ENCODE assay signal across 27 mouse cellular contexts in the genomic region with DNA sequence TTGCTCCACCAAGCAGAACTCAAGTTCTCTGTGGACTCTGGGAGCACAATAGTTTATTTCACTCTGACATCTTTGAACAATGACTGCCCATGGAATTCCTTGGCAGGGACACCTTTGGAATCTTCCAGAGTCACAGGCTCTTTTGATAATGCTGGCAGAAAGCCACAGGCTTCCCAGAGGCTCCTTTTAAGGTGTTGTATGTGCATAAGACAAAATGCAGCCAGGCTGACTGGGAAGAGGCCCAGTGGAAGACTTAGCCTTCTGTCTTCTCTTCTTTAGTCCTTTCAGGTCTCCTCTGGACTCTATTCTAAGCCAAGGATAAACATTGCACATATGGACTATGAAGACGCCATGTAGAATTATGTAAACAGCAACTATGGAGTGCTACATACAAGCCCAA. TPM values are rescaled to one million over a fixed set of nuclear protein-coding genes. Genes with fewer than 3 reads are reported as not detected.
DNase-seq lines count a peak whose midpoint lies in the region; ATAC-seq and TF ChIP-seq lines count a peak whose summit lies in the region.
"Had no signal": no experiment of that assay in that cellular context is flagged by ENCODE, and none has a peak within 500 bp of the region (broad histone marks: within the 10 kb centered on the region; RNA-seq: fewer than 3 reads in every experiment).

No protein-coding gene starts in this region.

- ATAC-seq in limb, embryonic 14.5 days (ENCODE audit: low FRiP score, low read depth) = no peak
- ATAC-seq in stomach, embryonic 15.5 days (ENCODE audit: insufficient read depth, low FRiP score, low read depth) = peak; percentile 53; the same call in 1 of the 2 replicates
- ATAC-seq: liver, embryonic 12.5 days had no signal

- H3K4me2 ChIP-seq in limb, embryonic 14.5 days (replicated peaks; ENCODE audit: low read depth, low read length, severe bottlenecking) = no peak overlapping the region
- H3K4me2 ChIP-seq in stomach, embryonic 15.5 days = no peak overlapping the region
- H3K4me2 ChIP-seq: forebrain, embryonic 12.5 days; hindbrain, embryonic 13.5 days; liver, embryonic 12.5 days; lung, embryonic 15.5 days had no signal

- no peak for TF ChIP-seq CTCF in cerebellum, adult 2 months (IDR thresholded peaks at IDR 0.05; ENCODE audit: borderline replicate concordance, insufficient read depth, low read depth, low read length)

- DNase-seq in heart, embryonic 10.5 days (ENCODE audit: low spot score) = peak; percentile 38
- DNase-seq in heart, adult 8-10 months (ENCODE audit: low spot score) = no peak
- DNase-seq in limb, embryonic 14.5 days (ENCODE audit: low spot score) = peak; percentile 23
- no peak for DNase-seq in limb, embryonic 10.5 days (ENCODE audit: low spot score)
- DNase-seq in heart, postnatal 10 days = peak; percentile 49 to 57
- DNase-seq in cerebellum, adult 2 months = no peak
- DNase-seq: adrenal gland, postnatal 36 days; cerebellum, adult 11-12 months; cerebellum, postnatal 25 days; gastrocnemius, adult 2 months; kidney, adult 18-20 months; kidney, postnatal 10 days; left cerebral cortex, postnatal 4 days; midbrain, embryonic 14.5 days; spleen, adult 18-20 months had no signal

- H3K27me3 ChIP-seq in heart, embryonic 10.5 days (ENCODE audit: insufficient read depth, poor library complexity, severe bottlenecking) = no peaks in the 10 kb centered on the region
- H3K27me3 ChIP-seq in limb, embryonic 14.5 days (ENCODE audit: control insufficient read depth, insufficient read depth, low read length) = no peaks in the 10 kb centered on the region
- H3K27me3 ChIP-seq in limb, embryonic 10.5 days (ENCODE audit: low read depth, poor library complexity, severe bottlenecking) = no peaks in the 10 kb centered on the region
- no peaks in the 10 kb centered on the region for H3K27me3 ChIP-seq in stomach, embryonic 15.5 days (replicated peaks)
- no peaks in the 10 kb centered on the region for H3K27me3 ChIP-seq in cerebellum, adult 2 months (ENCODE audit: control insufficient read depth, insufficient read depth, low read length)
- H3K27me3 ChIP-seq: CH12.LX; forebrain, embryonic 12.5 days; hindbrain, embryonic 13.5 days; liver, embryonic 12.5 days; lung, embryonic 15.5 days had no signal

- no peaks in the 10 kb centered on the region for H3K9me3 ChIP-seq in heart, embryonic 10.5 days
- no peaks in the 10 kb centered on the region for H3K9me3 ChIP-seq in limb, embryonic 14.5 days (ENCODE audit: control insufficient read depth, low read length)
- H3K9me3 ChIP-seq in limb, embryonic 10.5 days (replicated peaks) = no peaks in the 10 kb centered on the region
- H3K9me3 ChIP-seq in stomach, embryonic 15.5 days = no peaks in the 10 kb centered on the region
- H3K9me3 ChIP-seq: forebrain, embryonic 12.5 days; hindbrain, embryonic 13.5 days; liver, embryonic 12.5 days; lung, embryonic 15.5 days had no signal

- no peak overlapping the region for H3K4me3 ChIP-seq in heart, embryonic 10.5 days
- H3K4me3 ChIP-seq in limb, embryonic 14.5 days (replicated peaks; ENCODE audit: low read length) = no peak overlapping the region
- H3K4me3 ChIP-seq in limb, embryonic 10.5 days = no peak overlapping the region
- no peak overlapping the region for H3K4me3 ChIP-seq in stomach, embryonic 15.5 days (replicated peaks)
- H3K4me3 ChIP-seq in cerebellum, adult 2 months (replicated peaks; ENCODE audit: insufficient read depth, low read depth, low read length) = no peak overlapping the region
- H3K4me3 ChIP-seq: forebrain, embryonic 12.5 days; gastrocnemius, adult 2 months; hindbrain, embryonic 13.5 days; liver, embryonic 12.5 days; lung, embryonic 15.5 days; myocyte had no signal

- no peaks in the 10 kb centered on the region for H3K4me1 ChIP-seq in heart, embryonic 10.5 days
- H3K4me1 ChIP-seq in limb, embryonic 14.5 days (ENCODE audit: control insufficient read depth, insufficient read depth, low read length) = no peaks in the 10 kb centered on the region
- H3K4me1 ChIP-seq in limb, embryonic 10.5 days = no peaks in the 10 kb centered on the region
- H3K4me1 ChIP-seq in stomach, embryonic 15.5 days = no peaks in the 10 kb centered on the region
- no peaks in the 10 kb centered on the region for H3K4me1 ChIP-seq in cerebellum, adult 2 months (ENCODE audit: control insufficient read depth, insufficient read depth, low read length)
- H3K4me1 ChIP-seq: forebrain, embryonic 12.5 days; hindbrain, embryonic 13.5 days; liver, embryonic 12.5 days; lung, embryonic 15.5 days had no signal

- H3K27ac ChIP-seq in heart, embryonic 10.5 days = no peak overlapping the region
- no peak overlapping the region for H3K27ac ChIP-seq in limb, embryonic 14.5 days (replicated peaks; ENCODE audit: low read depth, low read length)
- H3K27ac ChIP-seq in limb, embryonic 10.5 days = no peak overlapping the region
- peak overlapping the region; percentile 55 for H3K27ac ChIP-seq in stomach, embryonic 15.5 days
- no peak overlapping the region for H3K27ac ChIP-seq in cerebellum, adult 2 months (ENCODE audit: insufficient read depth, low read length)
- H3K27ac ChIP-seq: forebrain, embryonic 12.5 days; gastrocnemius, adult 2 months; hindbrain, embryonic 13.5 days; liver, embryonic 12.5 days; lung, embryonic 15.5 days had no signal

- no peak for TF ChIP-seq POLR2A in limb, embryonic 14.5 days (IDR thresholded peaks at IDR 0.05; ENCODE audit: borderline replicate concordance, extremely low read depth, insufficient read depth, insufficient read length)
- TF ChIP-seq POLR2A in cerebellum, adult 2 months (IDR thresholded peaks at IDR 0.05; ENCODE audit: borderline replicate concordance, insufficient read depth, low read length) = no peak

- H3K36me3 ChIP-seq in heart, embryonic 10.5 days = no peaks in the 10 kb centered on the region
- no peaks in the 10 kb centered on the region for H3K36me3 ChIP-seq in limb, embryonic 14.5 days (ENCODE audit: control insufficient read depth, insufficient read depth, low read length)
- no peaks in the 10 kb centered on the region for H3K36me3 ChIP-seq in limb, embryonic 10.5 days
- H3K36me3 ChIP-seq in stomach, embryonic 15.5 days = no peaks in the 10 kb centered on the region
- H3K36me3 ChIP-seq: forebrain, embryonic 12.5 days; hindbrain, embryonic 13.5 days; liver, embryonic 12.5 days; lung, embryonic 15.5 days had no signal

- intact Hi-C loops in heart, postnatal 10 days (cut with DNase I) = no loop called here

- no peak overlapping the region for H3K9ac ChIP-seq in limb, embryonic 14.5 days (ENCODE audit: low read depth, low read length, severe bottlenecking)
- no peak overlapping the region for H3K9ac ChIP-seq in stomach, embryonic 15.5 days
- H3K9ac ChIP-seq: forebrain, embryonic 12.5 days; hindbrain, embryonic 13.5 days; liver, embryonic 12.5 days; lung, embryonic 15.5 days had no signal

- 83% methylated on average over 1 of the region's 1 CpGs for WGBS in heart, embryonic 10.5 days
- WGBS in limb, embryonic 14.5 days = 100% methylated on average over 1 of the region's 1 CpGs
- WGBS in limb, embryonic 10.5 days = 92% methylated on average over 1 of the region's 1 CpGs
- WGBS in stomach, embryonic 15.5 days = 42% methylated on average over 1 of the region's 1 CpGs
- 78% methylated on average over 1 of the region's 1 CpGs for WGBS in cerebellum, adult 2 months

RNA-seq across cellular contexts. Expression of a gene that starts 14.7 kb away (rescaled TPM):
- polyA plus RNA-seq in heart, embryonic 10.5 days (2016; fragmentation: Nextera tagmentation; extraction: Ambion mirVana) = not detected in 2 replicates
- total RNA-seq in heart, adult 8-10 months (2022) = under 1 TPM in 1 of 4 experiments, not detected in 3; 0.46 TPM
- 0.14 and 0.27 TPM in 2 replicates for polyA plus RNA-seq in limb, embryonic 14.5 days (2012; rRNA removed)
- 0.22 and 0.23 TPM in 2 replicates for polyA plus RNA-seq in limb, embryonic 14.5 days (2014; fragmentation: Nextera tagmentation; extraction: Ambion mirVana)
- 0.10 TPM in 1 of 2 replicates, not detected in the other for polyA plus RNA-seq in limb, embryonic 10.5 days (2016; fragmentation: Nextera tagmentation; extraction: Ambion mirVana)
- total RNA-seq in heart, postnatal 10 days (2021) = under 1 TPM in 1 of 2 experiments, not detected in 1; 0.32 TPM
- polyA plus RNA-seq in stomach, embryonic 15.5 days (2015; fragmentation: Nextera tagmentation; extraction: Ambion mirVana) = 0.28 TPM in 2 replicates
- polyA plus RNA-seq in cerebellum, adult 2 months (2012; rRNA removed) = 0.21 and 0.29 TPM in 2 replicates
- total RNA-seq: gastrocnemius, adult 2 months; left cerebral cortex, postnatal 4 days; MEL had no signal
- polyA plus RNA-seq: forebrain, embryonic 12.5 days; lung, embryonic 15.5 days; myocyte; neural tube, embryonic 14.5 days had no signal

RNA-seq across cellular contexts. Expression of a gene that starts 33.3 kb away (rescaled TPM):
- polyA plus RNA-seq in heart, embryonic 10.5 days (2016; fragmentation: Nextera tagmentation; extraction: Ambion mirVana) = not detected in 2 replicates
- 1 to 10 TPM in 1 of 4 experiments, under 1 TPM in 1, not detected in 2; 0.24 to 1.5 TPM for total RNA-seq in heart, adult 8-10 months (2022)
- 0.19 and 0.72 TPM in 2 replicates for polyA plus RNA-seq in limb, embryonic 14.5 days (2012; rRNA removed)
- 0.34 and 0.37 TPM in 2 replicates for polyA plus RNA-seq in limb, embryonic 14.5 days (2014; fragmentation: Nextera tagmentation; extraction: Ambion mirVana)
- not detected in 2 replicates for polyA plus RNA-seq in limb, embryonic 10.5 days (2016; fragmentation: Nextera tagmentation; extraction: Ambion mirVana)
- total RNA-seq in heart, postnatal 10 days (2021) = under 1 TPM in 1 of 2 experiments, not detected in 1; 0.30 TPM
- polyA plus RNA-seq in stomach, embryonic 15.5 days (2015; fragmentation: Nextera tagmentation; extraction: Ambion mirVana) = 1.6 and 3.3 TPM in 2 replicates
- polyA plus RNA-seq in cerebellum, adult 2 months (2012; rRNA removed) = 0.05 TPM in 1 of 2 replicates, not detected in the other
- total RNA-seq: gastrocnemius, adult 2 months; left cerebral cortex, adult 18-20 months; left cerebral cortex, postnatal 4 days; MEL had no signal
- polyA plus RNA-seq: forebrain, embryonic 12.5 days; hindbrain, embryonic 13.5 days; midbrain, embryonic 14.5 days; myocyte; neural tube, embryonic 14.5 days had no signal

RNA-seq across cellular contexts. Expression of a gene that starts 44.6 kb away (rescaled TPM):
- not detected in 2 replicates for polyA plus RNA-seq in heart, embryonic 10.5 days (2016; fragmentation: Nextera tagmentation; extraction: Ambion mirVana)
- total RNA-seq in heart, adult 8-10 months (2022) = under 1 TPM in 1 of 4 experiments, not detected in 3; 0.16 TPM
- not detected in 2 replicates for polyA plus RNA-seq in limb, embryonic 14.5 days (2012; rRNA removed)
- not detected in 2 replicates for polyA plus RNA-seq in limb, embryonic 14.5 days (2014; fragmentation: Nextera tagmentation; extraction: Ambion mirVana)
- not detected in 2 replicates for polyA plus RNA-seq in limb, embryonic 10.5 days (2016; fragmentation: Nextera tagmentation; extraction: Ambion mirVana)
- total RNA-seq in heart, postnatal 10 days (2021) = not detected
- polyA plus RNA-seq in stomach, embryonic 15.5 days (2015; fragmentation: Nextera tagmentation; extraction: Ambion mirVana) = not detected in 2 replicates
- polyA plus RNA-seq in cerebellum, adult 2 months (2012; rRNA removed) = not detected in 2 replicates
- total RNA-seq: adrenal gland, postnatal 36 days; gastrocnemius, adult 2 months; left cerebral cortex, adult 18-20 months; left cerebral cortex, postnatal 4 days; MEL had no signal
- polyA plus RNA-seq: forebrain, embryonic 12.5 days; hindbrain, embryonic 13.5 days; liver, embryonic 12.5 days; lung, embryonic 15.5 days; midbrain, embryonic 14.5 days; myocyte; neural tube, embryonic 14.5 days; thymus, postnatal 0 days; urinary bladder, adult 2 months had no signal

Comparison
In these comparisons a context has a peak if more than half of its experiments do, and no peak if none do; other contexts are left out.
1. DNase-seq: peak in heart, embryonic 10.5 days (single experiment), limb, embryonic 14.5 days (single experiment) and heart, postnatal 10 days (2 of 2); none in heart, adult 8-10 months (single experiment), limb, embryonic 10.5 days (single experiment) and cerebellum, adult 2 months (0 of 2).